Mouse (Mus musculus) myocyte (in vitro differentiated cells): ENCODE results near the gene Dusp6. TPM values are rescaled to one million over a fixed set of nuclear protein-coding genes. Genes with fewer than 3 reads are reported as not detected.

ENCODE experiments used
- H3K27me3 ChIP-seq: one replicate; pipeline ENCODE4 v1.6.1; 2011; ENCODE audit not compliant: control insufficient read depth, insufficient read depth, insufficient read length
- H3K36me3 ChIP-seq: one replicate; pipeline ENCODE4 v1.6.1; 2011; ENCODE audit not compliant: control insufficient read depth, insufficient read depth
- H3K4me2 ChIP-seq: one replicate; pipeline ENCODE4 v1.6.1; 2011; ENCODE audit warnings: low read depth, control low read depth
- H3K4me3 ChIP-seq: one replicate; pipeline ENCODE4 v1.5.1; 2011; ENCODE audit warnings: mild to moderate bottlenecking, control low read depth, moderate library complexity
- H3K79me2 ChIP-seq: one replicate; pipeline ENCODE4 v1.6.1; 2011; ENCODE audit not compliant: control insufficient read depth, insufficient read depth
- H3ac ChIP-seq: one replicate; pipeline ENCODE4 v1.6.1; 2011; ENCODE audit not compliant: control insufficient read depth, insufficient read length
- CEBPB ChIP-seq: IDR thresholded peaks from 2 replicates; pipeline ENCODE4 v1.6.1; 2011; ENCODE audit warnings: mild to moderate bottlenecking, moderate library complexity; ENCODE audit not compliant: poor library complexity, insufficient read depth, severe bottlenecking
- E2F4 ChIP-seq: IDR thresholded peaks from one replicate; pipeline ENCODE4 v1.6.1; 2011; ENCODE audit warnings: mild to moderate bottlenecking, control low read depth, moderate library complexity; ENCODE audit not compliant: insufficient read depth
- MAX ChIP-seq: IDR thresholded peaks from one replicate; pipeline ENCODE4 v1.6.1; 2011; ENCODE audit warnings: low read depth, mild to moderate bottlenecking, control low read depth
- MYOD1 ChIP-seq, 3 experiments: IDR thresholded peaks; one replicate each; pipeline ENCODE4 v1.6.1; 2011; ENCODE audit warnings: control low read depth in 2 of 3, low read depth in 2 of 3, mild to moderate bottlenecking in 2 of 3, moderate library complexity in 1 of 3; ENCODE audit not compliant: insufficient read length in 2 of 3, control insufficient read depth in 1 of 3
- MYOG ChIP-seq, 3 experiments: IDR thresholded peaks; one replicate each; pipeline ENCODE4 v1.6.1; 2011; ENCODE audit warnings: control low read depth in 2 of 3, low read depth in 2 of 3, mild to moderate bottlenecking in 2 of 3; ENCODE audit not compliant: insufficient read length in 2 of 3, control insufficient read depth in 1 of 3, insufficient read depth in 1 of 3
- POLR2A ChIP-seq: IDR thresholded peaks from one replicate; pipeline ENCODE4 v1.6.1; 2011; ENCODE audit warnings: low read depth, mild to moderate bottlenecking, control low read depth, moderate library complexity; ENCODE audit not compliant: insufficient read length
- POLR2AphosphoS2 ChIP-seq: IDR thresholded peaks from one replicate; pipeline ENCODE4 v1.6.1; 2011; ENCODE audit warnings: low read depth, control low read depth; ENCODE audit not compliant: insufficient read length
- REST ChIP-seq: IDR thresholded peaks from one replicate; pipeline ENCODE4 v1.6.1; 2011; ENCODE audit warnings: mild to moderate bottlenecking, control low read depth, moderate library complexity; ENCODE audit not compliant: insufficient read depth, insufficient read length
- SRF ChIP-seq: IDR thresholded peaks from one replicate; pipeline ENCODE4 v1.6.1; 2011; ENCODE audit warnings: low read depth; ENCODE audit not compliant: control insufficient read depth, insufficient read length
- TCF12 ChIP-seq: IDR thresholded peaks from one replicate; pipeline ENCODE4 v1.6.1; 2011; ENCODE audit warnings: mild to moderate bottlenecking, control low read depth; ENCODE audit not compliant: poor library complexity, insufficient read depth, severe bottlenecking
- TCF3 ChIP-seq: IDR thresholded peaks from one replicate; pipeline ENCODE4 v1.6.1; 2011; ENCODE audit warnings: low read depth, control low read depth; ENCODE audit not compliant: insufficient read length
- USF1 ChIP-seq: IDR thresholded peaks from one replicate; pipeline ENCODE4 v1.6.1; 2011; ENCODE audit warnings: low read depth, mild to moderate bottlenecking, control low read depth, moderate library complexity
- polyA plus RNA-seq: library from polyadenylated mRNA; unstranded; fragments of >200 nt; fragmentation: generic; extraction: Trizol; gene quantifications from one replicate; pipeline ENCODE4 v1.2.1, GENCODE M21; 2012; ENCODE audit warnings: missing spikeins

Gene Dusp6
- polyA plus RNA-seq, 1 experiment, result 21.6 TPM

DNA sequence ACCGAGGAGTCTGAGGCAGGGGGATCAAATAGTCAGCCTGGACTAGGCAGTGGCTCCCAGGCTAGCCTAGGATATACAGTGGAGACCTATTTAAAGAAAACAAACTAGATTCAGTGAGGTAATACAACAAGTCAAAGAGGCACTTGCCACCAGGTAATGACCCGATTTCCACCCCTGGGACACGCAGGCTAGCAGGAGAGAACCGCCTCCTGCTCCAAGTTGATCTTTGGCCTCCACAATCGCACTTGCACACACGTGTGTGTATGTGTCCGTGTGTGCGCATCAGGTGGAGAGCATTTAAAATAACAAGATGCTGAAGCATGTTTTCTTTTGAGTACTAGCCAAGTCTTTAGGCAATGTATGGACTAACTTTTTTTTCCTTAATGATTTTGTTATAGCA lies 28.7 kb upstream of the Dusp6 start:
- H3K36me3 ChIP-seq, result no peaks in the 10 kb centered on the region
- H3ac ChIP-seq, result no peak overlapping the region
- no peaks in the 10 kb centered on the region for H3K79me2 ChIP-seq
- H3K4me2 ChIP-seq, result no peak overlapping the region
- no peak overlapping the region for H3K4me3 ChIP-seq
- no peak for TF ChIP-seq TCF12
- no peak for TF ChIP-seq E2F4
- H3K27me3 ChIP-seq, result no peaks in the 10 kb centered on the region

DNA sequence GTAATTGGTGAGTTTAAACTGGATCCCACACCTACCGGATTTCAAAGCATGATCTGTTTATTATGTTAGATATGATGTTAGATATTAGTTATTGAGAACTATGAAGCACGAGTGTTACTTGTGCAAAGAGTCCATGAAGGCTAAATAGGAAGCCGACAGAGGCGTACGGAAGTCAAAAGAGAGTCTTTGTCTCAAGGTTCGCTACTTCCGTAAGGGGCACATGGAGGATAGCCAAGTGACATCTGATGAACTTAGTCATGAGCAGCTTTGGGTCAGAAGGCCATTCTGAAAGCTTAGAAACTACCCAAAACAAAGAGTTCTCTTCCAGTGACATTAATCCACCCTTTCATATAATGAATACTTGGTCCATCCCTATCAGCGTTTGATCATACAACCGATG lies 27.9 kb upstream of the Dusp6 start:
- no peaks in the 10 kb centered on the region for H3K79me2 ChIP-seq
- no peak overlapping the region for H3K4me3 ChIP-seq
- no peak overlapping the region for H3K4me2 ChIP-seq
- TF ChIP-seq USF1 (no peak), SRF (no peak), E2F4 (no peak), MAX (no peak), MYOD1 (IDR thresholded peaks at IDR 0.05; ENCODE audit: control insufficient read depth in 1 of 3, insufficient read length in 2 of 3, low read depth in 2 of 3) (no peak), CEBPB (no peak), REST (no peak), TCF3 (no peak), TCF12 (no peak), MYOG (IDR thresholded peaks at IDR 0.05; ENCODE audit: control insufficient read depth in 1 of 3, insufficient read depth in 1 of 3, insufficient read length in 2 of 3, low read depth in 2 of 3) (no peak), POLR2A (no peak), POLR2AphosphoS2 (no peak)
- H3K36me3 ChIP-seq, result no peaks in the 10 kb centered on the region
- H3ac ChIP-seq, result no peak overlapping the region
- H3K27me3 ChIP-seq, result no peaks in the 10 kb centered on the region

DNA sequence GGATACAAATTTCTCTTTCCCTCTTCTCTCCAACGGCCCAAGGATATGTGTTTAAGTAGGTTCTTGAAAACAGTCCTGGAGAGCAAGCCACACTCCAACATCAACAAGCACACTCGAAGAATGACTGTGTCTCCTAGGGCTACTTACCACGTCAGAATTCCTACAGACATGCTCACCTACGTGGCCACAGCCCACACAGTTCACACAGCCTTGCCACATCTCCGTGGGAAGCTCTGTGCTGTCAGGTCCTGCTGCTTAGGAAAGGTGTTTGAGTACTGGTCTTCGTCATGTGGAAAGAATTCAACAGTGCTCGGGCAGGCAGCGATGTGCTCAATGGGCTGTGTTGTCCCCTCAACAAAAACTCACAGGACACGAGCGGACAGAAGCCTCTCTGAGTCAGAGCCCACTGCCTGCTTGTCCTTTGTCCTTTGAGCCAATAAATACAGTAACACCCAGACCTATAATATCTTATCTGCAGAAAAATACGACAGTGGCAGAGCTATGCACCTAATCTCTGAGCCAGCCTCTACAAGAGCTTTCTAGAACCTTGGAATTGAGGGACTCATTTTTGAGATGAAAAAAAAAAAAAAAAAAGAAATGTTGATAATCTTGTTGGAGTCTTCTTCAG lies 25.7 kb upstream of the Dusp6 start:
- Histone ChIP-seq H3K79me2 (no peaks in the 10 kb centered on the region), H3K4me3 (no peak overlapping the region), H3ac (no peak overlapping the region), H3K36me3 (no peaks in the 10 kb centered on the region), H3K4me2 (peak overlapping the region; percentile 42), H3K27me3 (no peaks in the 10 kb centered on the region)
- TF ChIP-seq POLR2A (no peak), USF1 (no peak), POLR2AphosphoS2 (no peak), E2F4 (no peak), MAX (no peak), CEBPB (no peak), MYOG (IDR thresholded peaks at IDR 0.05; ENCODE audit: control insufficient read depth in 1 of 3, insufficient read depth in 1 of 3, insufficient read length in 2 of 3, low read depth in 2 of 3) (no peak), REST (no peak), SRF (no peak), TCF3 (no peak), MYOD1 (IDR thresholded peaks at IDR 0.05; ENCODE audit: control insufficient read depth in 1 of 3, insufficient read length in 2 of 3, low read depth in 2 of 3) (no peak), TCF12 (no peak)

DNA sequence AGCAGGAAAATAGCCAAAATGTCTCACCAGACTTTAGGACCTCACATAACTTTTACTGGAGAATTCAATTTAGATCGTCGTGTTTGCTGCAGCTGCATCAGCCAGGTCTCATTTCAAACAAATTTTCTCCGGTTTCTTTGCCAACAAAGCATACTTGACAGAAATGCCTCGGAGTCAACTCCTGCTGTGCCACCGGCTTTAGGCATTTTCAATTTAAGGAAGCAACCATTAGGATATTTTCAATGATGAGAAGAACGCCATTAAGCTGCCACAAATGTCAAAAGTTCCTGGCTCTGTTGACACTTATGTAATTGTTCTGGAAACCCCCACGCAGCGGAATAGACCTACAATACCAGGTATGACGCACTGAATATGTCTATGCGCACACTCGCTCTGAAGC lies 24.5 kb upstream of the Dusp6 start:
- no peak overlapping the region for H3K4me2 ChIP-seq
- TF ChIP-seq E2F4, result no peak
- TF ChIP-seq MYOG (IDR thresholded peaks at IDR 0.05; ENCODE audit: control insufficient read depth in 1 of 3, insufficient read depth in 1 of 3, insufficient read length in 2 of 3, low read depth in 2 of 3), result no peak
- no peak for TF ChIP-seq REST
- TF ChIP-seq MYOD1 (IDR thresholded peaks at IDR 0.05; ENCODE audit: control insufficient read depth in 1 of 3, insufficient read length in 2 of 3, low read depth in 2 of 3), result no peak
- TF ChIP-seq CEBPB, result no peak
- TF ChIP-seq USF1, result no peak
- no peak for TF ChIP-seq MAX
- TF ChIP-seq SRF, result no peak
- TF ChIP-seq TCF3, result no peak
- H3K79me2 ChIP-seq, result no peaks in the 10 kb centered on the region
- H3K36me3 ChIP-seq, result no peaks in the 10 kb centered on the region
- no peak overlapping the region for H3ac ChIP-seq
- no peak overlapping the region for H3K4me3 ChIP-seq
- no peaks in the 10 kb centered on the region for H3K27me3 ChIP-seq

DNA sequence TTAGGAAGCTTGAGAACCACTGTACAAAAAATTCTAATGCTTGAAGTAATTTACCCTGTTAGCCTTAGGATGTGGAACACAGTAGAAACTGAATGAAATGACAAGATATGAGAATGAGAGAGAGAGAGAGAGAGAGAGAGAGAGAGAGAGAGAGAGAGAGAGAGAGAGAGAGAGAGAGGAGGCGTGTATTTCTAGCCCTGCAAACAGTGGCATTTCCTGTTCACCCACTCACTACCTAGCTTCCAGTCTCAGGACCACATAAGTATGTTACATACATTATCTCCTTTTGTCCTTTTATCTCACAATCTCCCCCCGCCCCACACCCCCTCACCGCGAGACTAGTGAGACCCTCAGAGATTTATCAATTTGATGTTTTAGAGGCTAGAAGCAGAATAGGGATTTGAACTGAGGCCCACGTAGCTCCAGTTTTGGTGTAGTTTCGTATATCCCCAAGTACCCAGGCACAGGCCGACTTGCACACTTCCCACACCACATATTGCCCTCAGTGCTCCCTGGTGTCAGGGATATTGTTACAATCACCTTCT lies 21.7 kb upstream of the Dusp6 start:
- H3K4me2 ChIP-seq, result peak overlapping the region; percentile 92
- H3K27me3 ChIP-seq, result no peaks in the 10 kb centered on the region
- H3K36me3 ChIP-seq, result no peaks in the 10 kb centered on the region

More for the DNA sequence above, 21.7 kb upstream of the Dusp6 start:
- H3K79me2 ChIP-seq, result no peaks in the 10 kb centered on the region
- H3ac ChIP-seq, result no peak overlapping the region
- peak overlapping the region; percentile 11 for H3K4me3 ChIP-seq
- TF ChIP-seq TCF3 (no peak), MYOG (IDR thresholded peaks at IDR 0.05; ENCODE audit: control insufficient read depth in 1 of 3, insufficient read depth in 1 of 3, insufficient read length in 2 of 3, low read depth in 2 of 3) (no peak), POLR2A (no peak), MYOD1 (IDR thresholded peaks at IDR 0.05; ENCODE audit: control insufficient read depth in 1 of 3, insufficient read length in 2 of 3, low read depth in 2 of 3) (no peak), REST (no peak), SRF (no peak), TCF12 (no peak)
